Mouse (Mus musculus): ENCODE data around the gene Nckap5. TPM values are rescaled to one million over a fixed set of nuclear protein-coding genes. Genes with fewer than 3 reads are reported as not detected.

The Nckap5 gene
- total and polyA plus RNA-seq, 2 experiments: 0.37 to 0.70 TPM

DNA sequence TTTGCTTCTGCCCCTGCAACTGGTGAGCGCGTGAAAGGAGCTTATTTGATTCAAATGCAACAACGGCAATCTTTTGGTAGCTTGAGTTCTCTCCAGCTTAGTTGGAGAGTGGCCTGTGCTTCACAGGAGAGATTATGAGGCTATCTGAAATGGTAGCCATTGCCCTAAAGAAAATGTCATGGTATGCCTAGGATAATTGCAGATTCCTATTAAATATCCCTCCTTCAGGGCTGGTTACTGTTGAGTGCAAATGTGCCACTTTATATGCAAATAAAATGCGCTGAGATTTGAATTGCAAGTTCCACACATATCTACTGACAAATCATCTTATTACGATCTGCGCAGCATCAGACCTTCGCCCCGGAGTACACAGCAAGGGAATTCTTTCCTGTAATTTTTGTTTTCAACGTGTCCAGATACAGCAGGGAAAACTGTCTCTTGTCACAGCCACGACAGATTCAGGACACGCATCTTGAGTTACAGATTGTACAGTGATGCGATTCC, 272.8 kb downstream of the Nckap5 start:
- no peaks in the 10 kb centered on the region for H3K27me3 ChIP-seq (ENCODE audit: control insufficient read depth, insufficient read depth, low read length)
- H3K79me2 ChIP-seq (ENCODE audit: control insufficient read depth, insufficient read depth, low read length): no peaks in the 10 kb centered on the region
- H3K4me1 ChIP-seq (ENCODE audit: control insufficient read depth, insufficient read depth, low read length): no peaks in the 10 kb centered on the region
- TF ChIP-seq CTCF (IDR thresholded peaks at IDR 0.05; ENCODE audit: low read depth, low read length): no peak
- TF ChIP-seq POLR2A (IDR thresholded peaks at IDR 0.05; ENCODE audit: extremely low read depth, insufficient read depth, low read length): no peak
- WGBS: 95% methylated on average over 12 of the region's 12 CpGs
- H3K4me3 ChIP-seq (ENCODE audit: insufficient read depth, low read depth, low read length): no peak overlapping the region
- no peak overlapping the region for H3K27ac ChIP-seq (replicated peaks; ENCODE audit: insufficient read depth, low read depth, low read length)
- DNase-seq (ENCODE audit: extremely low read depth, low read depth, low spot score): no peak
- no peaks in the 10 kb centered on the region for H3K36me3 ChIP-seq (ENCODE audit: control insufficient read depth, insufficient read depth, low read length)
- no peak overlapping the region for H3K9ac ChIP-seq (ENCODE audit: low read depth, low read length)

DNA sequence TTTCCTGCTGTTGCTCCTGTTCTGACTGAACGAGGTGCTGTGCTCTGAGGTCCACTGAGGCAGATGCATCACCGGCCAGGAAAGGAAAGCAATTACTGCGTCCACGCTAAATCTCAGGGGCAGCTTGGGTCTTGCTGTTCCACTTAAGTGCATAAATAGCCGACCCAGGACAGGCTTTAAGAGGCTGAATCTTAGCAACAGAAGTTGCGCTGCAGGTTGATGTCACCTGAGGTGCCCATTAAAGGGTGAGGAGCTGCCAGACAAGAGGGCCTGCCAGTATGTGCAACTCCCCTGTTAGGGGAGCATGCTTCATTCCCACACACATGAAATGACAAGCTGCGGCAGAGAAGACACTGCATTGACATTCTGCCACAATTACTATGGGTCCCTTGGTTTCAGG, 282.6 kb downstream of the Nckap5 start:
- Histone ChIP-seq H3K4me1 (ENCODE audit: control insufficient read depth, insufficient read depth, low read length) (no peaks in the 10 kb centered on the region), H3K36me3 (ENCODE audit: control insufficient read depth, insufficient read depth, low read length) (no peaks in the 10 kb centered on the region), H3K9ac (ENCODE audit: low read depth, low read length) (no peak overlapping the region), H3K79me2 (ENCODE audit: control insufficient read depth, insufficient read depth, low read length) (no peaks in the 10 kb centered on the region), H3K27me3 (ENCODE audit: control insufficient read depth, insufficient read depth, low read length) (no peaks in the 10 kb centered on the region), H3K27ac (replicated peaks; ENCODE audit: insufficient read depth, low read depth, low read length) (no peak overlapping the region), H3K4me3 (ENCODE audit: insufficient read depth, low read depth, low read length) (no peak overlapping the region)
- TF ChIP-seq POLR2A (IDR thresholded peaks at IDR 0.05; ENCODE audit: extremely low read depth, insufficient read depth, low read length): no peak
- TF ChIP-seq CTCF (IDR thresholded peaks at IDR 0.05; ENCODE audit: low read depth, low read length): no peak
- no peak for DNase-seq (ENCODE audit: extremely low read depth, low read depth, low spot score)
- WGBS: 86% methylated on average over 7 of the region's 7 CpGs

DNA sequence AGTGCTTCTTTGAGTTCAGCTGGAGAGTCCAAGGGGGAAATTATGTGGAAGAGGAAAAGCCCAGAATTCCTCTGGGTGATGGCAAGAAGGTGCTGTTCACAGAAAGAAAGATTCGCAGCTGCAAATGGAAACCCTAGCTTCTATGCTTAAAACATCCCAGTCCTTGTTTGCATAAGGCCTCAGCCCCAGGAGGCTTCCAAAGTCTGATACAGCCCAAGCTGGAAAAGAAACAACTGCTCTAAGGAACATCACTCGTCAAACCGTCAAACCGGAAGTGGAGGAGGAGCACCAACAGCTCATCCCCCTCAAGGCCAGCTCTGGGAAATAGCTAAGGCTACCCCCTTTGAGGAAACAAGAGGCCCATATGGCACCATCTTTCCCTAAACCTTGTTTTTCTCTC, 286.1 kb downstream of the Nckap5 start:
- Histone ChIP-seq H3K27ac (replicated peaks; ENCODE audit: insufficient read depth, low read depth, low read length) (no peak overlapping the region), H3K4me1 (ENCODE audit: control insufficient read depth, insufficient read depth, low read length) (no peaks in the 10 kb centered on the region), H3K4me3 (ENCODE audit: insufficient read depth, low read depth, low read length) (no peak overlapping the region), H3K79me2 (ENCODE audit: control insufficient read depth, insufficient read depth, low read length) (no peaks in the 10 kb centered on the region), H3K36me3 (ENCODE audit: control insufficient read depth, insufficient read depth, low read length) (no peaks in the 10 kb centered on the region), H3K9ac (ENCODE audit: low read depth, low read length) (no peak overlapping the region), H3K27me3 (ENCODE audit: control insufficient read depth, insufficient read depth, low read length) (no peaks in the 10 kb centered on the region)
- TF ChIP-seq CTCF (IDR thresholded peaks at IDR 0.05; ENCODE audit: low read depth, low read length): no peak
- no peak for TF ChIP-seq POLR2A (IDR thresholded peaks at IDR 0.05; ENCODE audit: extremely low read depth, insufficient read depth, low read length)
- 71% methylated on average over 4 of the region's 4 CpGs for WGBS
- DNase-seq (ENCODE audit: extremely low read depth, low read depth, low spot score): no peak

DNA sequence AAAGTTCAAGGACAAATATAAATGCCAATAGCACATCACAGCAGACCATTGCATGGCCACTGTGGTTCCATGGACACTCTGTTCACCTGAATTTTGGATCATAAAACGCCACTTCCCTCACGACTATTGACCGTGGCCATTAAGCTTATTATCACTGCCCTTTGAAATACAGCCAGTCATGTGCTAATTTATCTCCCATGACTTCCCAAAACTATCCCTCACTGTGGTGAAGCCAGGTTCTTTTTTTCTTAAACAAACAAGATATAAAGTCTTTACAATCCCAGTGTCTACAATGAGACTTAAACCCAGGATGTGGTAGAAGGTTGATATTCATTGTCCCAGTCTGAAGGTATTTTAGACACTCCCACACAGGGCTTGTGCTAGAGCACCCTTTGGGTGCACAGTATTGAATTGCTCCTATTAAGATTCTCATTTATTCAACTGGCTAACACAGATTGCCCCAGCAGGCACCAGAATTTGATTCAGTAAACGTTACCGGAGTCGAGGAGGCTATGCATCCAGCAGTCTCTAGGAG, 293.3 kb downstream of the Nckap5 start:
- TF ChIP-seq POLR2A (IDR thresholded peaks at IDR 0.05; ENCODE audit: extremely low read depth, insufficient read depth, low read length): no peak
- TF ChIP-seq CTCF (IDR thresholded peaks at IDR 0.05; ENCODE audit: low read depth, low read length): no peak
- Histone ChIP-seq H3K27ac (replicated peaks; ENCODE audit: insufficient read depth, low read depth, low read length) (no peak overlapping the region), H3K27me3 (ENCODE audit: control insufficient read depth, insufficient read depth, low read length) (no peaks in the 10 kb centered on the region), H3K4me3 (ENCODE audit: insufficient read depth, low read depth, low read length) (no peak overlapping the region), H3K4me1 (ENCODE audit: control insufficient read depth, insufficient read depth, low read length) (no peaks in the 10 kb centered on the region), H3K9ac (ENCODE audit: low read depth, low read length) (no peak overlapping the region), H3K36me3 (ENCODE audit: control insufficient read depth, insufficient read depth, low read length) (no peaks in the 10 kb centered on the region), H3K79me2 (ENCODE audit: control insufficient read depth, insufficient read depth, low read length) (no peaks in the 10 kb centered on the region)
- DNase-seq (ENCODE audit: extremely low read depth, low read depth, low spot score): no peak
- WGBS: 85% methylated on average over 6 of the region's 6 CpGs

DNA sequence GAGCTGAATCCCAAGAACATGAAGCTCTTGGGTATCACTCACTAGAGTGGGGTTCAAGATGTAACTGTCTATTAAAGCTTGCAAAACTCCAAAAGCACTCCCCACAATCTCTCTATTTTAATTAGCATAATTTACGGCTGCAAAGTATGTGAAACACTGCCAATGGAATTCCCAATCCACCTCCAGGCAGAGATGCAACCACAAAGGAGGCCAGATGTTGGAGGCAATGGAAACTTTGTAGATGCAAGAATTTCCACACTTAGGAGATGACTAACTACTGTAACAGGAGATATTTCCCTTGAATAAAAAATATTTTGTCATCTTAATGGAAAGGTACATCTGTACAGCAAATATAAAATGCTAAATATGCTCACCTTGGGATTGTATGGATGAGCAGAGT, 295.1 kb downstream of the Nckap5 start:
- WGBS: 93% methylated on average over 1 of the region's 1 CpGs
- no peak overlapping the region for H3K27ac ChIP-seq (replicated peaks; ENCODE audit: insufficient read depth, low read depth, low read length)
- H3K4me3 ChIP-seq (ENCODE audit: insufficient read depth, low read depth, low read length): no peak overlapping the region
- H3K79me2 ChIP-seq (ENCODE audit: control insufficient read depth, insufficient read depth, low read length): no peaks in the 10 kb centered on the region
- H3K9ac ChIP-seq (ENCODE audit: low read depth, low read length): no peak overlapping the region
- no peaks in the 10 kb centered on the region for H3K4me1 ChIP-seq (ENCODE audit: control insufficient read depth, insufficient read depth, low read length)
- H3K27me3 ChIP-seq (ENCODE audit: control insufficient read depth, insufficient read depth, low read length): no peaks in the 10 kb centered on the region
- no peaks in the 10 kb centered on the region for H3K36me3 ChIP-seq (ENCODE audit: control insufficient read depth, insufficient read depth, low read length)
- no peak for DNase-seq (ENCODE audit: extremely low read depth, low read depth, low spot score)
- TF ChIP-seq POLR2A (IDR thresholded peaks at IDR 0.05; ENCODE audit: extremely low read depth, insufficient read depth, low read length) (no peak), CTCF (IDR thresholded peaks at IDR 0.05; ENCODE audit: low read depth, low read length) (no peak)

DNA sequence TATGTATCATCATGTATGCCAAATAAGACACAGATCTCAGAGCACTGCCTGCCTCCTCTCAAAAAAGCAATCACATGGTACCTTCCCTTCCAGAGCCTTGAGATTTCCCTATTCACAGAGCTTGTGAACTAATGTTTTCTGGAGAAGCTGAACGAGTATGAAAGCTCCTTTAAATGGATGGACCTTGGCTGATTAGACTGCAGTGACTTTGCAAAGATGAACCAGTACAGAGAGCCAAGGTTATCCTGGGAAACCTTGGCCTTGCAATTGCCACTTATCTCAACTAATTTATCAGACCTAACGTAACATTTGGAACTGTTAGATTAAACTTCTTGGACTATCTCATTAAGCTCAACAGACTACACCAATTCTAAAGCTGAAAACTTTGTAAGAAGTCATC, 296.6 kb downstream of the Nckap5 start:
- WGBS: 84% methylated on average over 2 of the region's 2 CpGs
- no peak for TF ChIP-seq POLR2A (IDR thresholded peaks at IDR 0.05; ENCODE audit: extremely low read depth, insufficient read depth, low read length)
- no peak for TF ChIP-seq CTCF (IDR thresholded peaks at IDR 0.05; ENCODE audit: low read depth, low read length)
- Histone ChIP-seq H3K36me3 (ENCODE audit: control insufficient read depth, insufficient read depth, low read length) (no peaks in the 10 kb centered on the region), H3K79me2 (ENCODE audit: control insufficient read depth, insufficient read depth, low read length) (no peaks in the 10 kb centered on the region), H3K9ac (ENCODE audit: low read depth, low read length) (no peak overlapping the region), H3K4me1 (ENCODE audit: control insufficient read depth, insufficient read depth, low read length) (no peaks in the 10 kb centered on the region), H3K4me3 (ENCODE audit: insufficient read depth, low read depth, low read length) (no peak overlapping the region), H3K27ac (replicated peaks; ENCODE audit: insufficient read depth, low read depth, low read length) (no peak overlapping the region), H3K27me3 (ENCODE audit: control insufficient read depth, insufficient read depth, low read length) (no peaks in the 10 kb centered on the region)
- DNase-seq (ENCODE audit: extremely low read depth, low read depth, low spot score): no peak

All from liver, adult 2 months (tissue).